Mouse (Mus musculus) bone marrow macrophage, adult 2 months (primary cell): ENCODE data around the gene Rnf38.

ENCODE experiments used
- CTCF ChIP-seq: IDR thresholded peaks from 2 replicates; pipeline ENCODE4 v1.5.1; 2012; ENCODE audit warnings: low read depth, mild to moderate bottlenecking, low read length, moderate library complexity
- POLR2A ChIP-seq: IDR thresholded peaks from 2 replicates; pipeline ENCODE4 v1.6.1; 2012; ENCODE audit warnings: mild to moderate bottlenecking, low read depth, low read length, borderline replicate concordance

DNA sequence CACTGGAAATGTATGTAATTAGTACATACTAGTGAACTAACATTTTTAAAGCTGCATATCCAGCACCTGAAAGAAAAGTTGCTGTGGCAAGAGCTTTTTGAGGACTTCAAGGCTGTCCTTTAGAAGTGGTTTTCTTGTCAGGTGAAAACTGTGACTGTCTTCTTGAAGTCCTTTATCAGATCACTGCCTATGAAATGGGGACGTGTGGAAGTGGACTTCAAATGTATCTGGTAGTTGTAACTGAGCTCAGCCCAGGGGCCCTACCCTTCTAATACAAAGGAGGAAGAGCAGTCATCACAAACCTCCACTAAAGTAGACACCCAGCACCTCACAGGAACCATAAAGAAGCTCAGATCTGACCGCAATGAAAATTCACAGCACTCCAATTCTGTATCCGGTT is 63.7 kb downstream of the Rnf38 start:
- TF ChIP-seq CTCF (no peak), POLR2A (no peak)
